In the genomic region with DNA sequence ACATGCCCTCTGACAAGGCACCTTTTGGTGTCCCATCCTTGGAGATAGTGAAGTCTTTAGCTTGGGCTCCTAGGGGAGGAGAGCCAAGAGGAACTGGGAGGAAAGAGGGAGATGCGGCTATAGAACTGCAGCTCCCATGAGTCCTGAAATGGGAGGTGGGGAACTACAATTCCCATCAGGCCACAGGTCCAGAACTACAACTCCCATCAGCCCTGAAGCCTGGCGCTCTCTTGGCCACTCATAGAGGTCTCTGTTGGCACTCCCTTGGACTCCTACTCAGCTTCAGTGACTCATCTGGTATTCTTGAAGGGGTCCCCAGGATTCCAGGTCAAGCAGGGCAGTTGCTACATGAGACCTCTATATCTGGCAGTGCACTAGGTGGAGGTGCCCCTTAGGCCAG, we compare ENCODE assay signal across 12 mouse cellular contexts. TPM values are rescaled to one million over a fixed set of nuclear protein-coding genes. Genes with fewer than 3 reads are reported as not detected.
DNase-seq lines count a peak whose midpoint lies in the region; ATAC-seq and TF ChIP-seq lines count a peak whose summit lies in the region.
"Had no signal": no experiment of that assay in that cellular context is flagged by ENCODE, and none has a peak within 500 bp of the region (broad histone marks: within the 10 kb centered on the region; RNA-seq: fewer than 3 reads in every experiment).

No protein-coding gene starts in this region.

- TF ChIP-seq POLR2A in CH12.LX (IDR thresholded peaks at IDR 0.05; ENCODE audit: low read depth, low read length), result no peak

- WGBS in forebrain, embryonic 12.5 days, result 66% methylated on average over 2 of the region's 2 CpGs
- 45% methylated on average over 2 of the region's 2 CpGs for WGBS in midbrain, embryonic 10.5 days
- WGBS in intestine, embryonic 15.5 days, result 64% methylated on average over 2 of the region's 2 CpGs

- dilution Hi-C loops in CH12.LX (cut with MboI; ENCODE audit: extremely low pct_ligation_motif_present, extremely low pct_unique_long_range_greater_than_20kb, low sequenced_read_pairs), result no loop called here

- H3K4me3 ChIP-seq in CH12.LX (replicated peaks in 1 of 3; ENCODE audit: low read depth in 2 of 3, low read length in 2 of 3, poor library complexity in 1 of 3), result no peak overlapping the region
- no peak overlapping the region for H3K4me3 ChIP-seq in ES-E14 (ENCODE audit: insufficient read depth in 1 of 2, low read depth in 1 of 2, low read length in 2 of 2, poor library complexity in 1 of 2, severe bottlenecking in 1 of 2)
- H3K4me3 ChIP-seq in forebrain, embryonic 12.5 days (replicated peaks), result no peak overlapping the region
- peak overlapping the region; percentile 26; the same call in 1 of the 2 replicates for H3K4me3 ChIP-seq in midbrain, embryonic 10.5 days
- H3K4me3 ChIP-seq in intestine, embryonic 15.5 days (replicated peaks), result no peak overlapping the region
- H3K4me3 ChIP-seq: heart, embryonic 12.5 days; liver, embryonic 15.5 days had no signal

- no peak for TF ChIP-seq EP300 in CH12.LX (IDR thresholded peaks at IDR 0.05; ENCODE audit: low read length)

- no peaks in the 10 kb centered on the region for H3K36me3 ChIP-seq in CH12.LX (replicated peaks in 1 of 2; ENCODE audit: control insufficient read depth in 1 of 2, insufficient read depth in 1 of 2, low read length in 1 of 2)
- peaks cover 2% of the 10 kb centered on the region; the same call in 1 of the 2 replicates for H3K36me3 ChIP-seq in ES-E14 (ENCODE audit: control insufficient read depth, insufficient read depth, low read length, poor library complexity, severe bottlenecking)
- peaks cover 48% of the 10 kb centered on the region for H3K36me3 ChIP-seq in forebrain, embryonic 12.5 days (replicated peaks)
- H3K36me3 ChIP-seq in midbrain, embryonic 10.5 days, result peaks cover 65% of the 10 kb centered on the region
- no peaks in the 10 kb centered on the region for H3K36me3 ChIP-seq in intestine, embryonic 15.5 days
- H3K36me3 ChIP-seq: heart, embryonic 12.5 days; liver, embryonic 15.5 days had no signal

- H3K9ac ChIP-seq in CH12.LX (ENCODE audit: insufficient read depth, low read depth) (no peak overlapping the region), ES-E14 (ENCODE audit: insufficient read depth, low read depth, low read length, poor library complexity, severe bottlenecking) (no peak overlapping the region)
- no peak overlapping the region for H3K9ac ChIP-seq in forebrain, embryonic 12.5 days
- no peak overlapping the region for H3K9ac ChIP-seq in intestine, embryonic 15.5 days
- H3K9ac ChIP-seq: heart, embryonic 12.5 days; liver, embryonic 15.5 days had no signal

- TF ChIP-seq RAD21 in CH12.LX (IDR thresholded peaks at IDR 0.05; ENCODE audit: low read depth, low read length), result no peak

- H3K4me1 ChIP-seq in CH12.LX (ENCODE audit: control insufficient read depth in 1 of 2, insufficient read depth in 2 of 2) (peaks cover 0 to 13% of the 10 kb centered on the region in 2 experiments; a peak in 2 of 4 replicates), ES-E14 (ENCODE audit: control insufficient read depth in 2 of 2, insufficient read depth in 2 of 2, low read length in 2 of 2, poor library complexity in 1 of 2) (peaks cover 0 to 26% of the 10 kb centered on the region in 2 experiments; a peak in 3 of 4 replicates)
- H3K4me1 ChIP-seq in forebrain, embryonic 12.5 days, result peaks cover 46% of the 10 kb centered on the region
- H3K4me1 ChIP-seq in midbrain, embryonic 10.5 days, result peaks cover 59% of the 10 kb centered on the region
- H3K4me1 ChIP-seq in intestine, embryonic 15.5 days (replicated peaks), result no peaks in the 10 kb centered on the region
- H3K4me1 ChIP-seq: heart, embryonic 12.5 days; liver, embryonic 15.5 days had no signal

- in situ Hi-C loops in CH12.LX (cut with MboI; ENCODE audit: low pct_ligation_motif_present, low pct_unique_long_range_greater_than_20kb, low sequenced_read_pairs), result no loop called here
- in situ Hi-C loops in ES-E14 (cut with MboI; ENCODE audit: low sequenced_read_pairs in 2 of 2, unreplicated experiment in 2 of 2), result no loop called here

- H3K79me2 ChIP-seq in CH12.LX (replicated peaks; ENCODE audit: control insufficient read depth, extremely low read depth, insufficient read depth, poor library complexity, severe bottlenecking), result no peaks in the 10 kb centered on the region

- no peak for DNase-seq in CH12.LX (ENCODE audit: extremely low read depth)
- no peak for DNase-seq in ES-E14 (ENCODE audit: low read depth, low spot score)
- DNase-seq in midbrain, embryonic 10.5 days (ENCODE audit: low spot score), result no peak
- DNase-seq in kidney, postnatal 4 days, result no peak
- DNase-seq: kidney, adult 11 months had no signal

- TF ChIP-seq CTCF in CH12.LX (conservative IDR thresholded peaks at IDR 0.05 in 1 of 2, IDR thresholded peaks at IDR 0.05 in 1 of 2; ENCODE audit: low read depth in 2 of 2, low read length in 2 of 2), result no peak

- H3K27ac ChIP-seq in CH12.LX (ENCODE audit: insufficient read depth, low read depth), result no peak overlapping the region
- no peak overlapping the region for H3K27ac ChIP-seq in ES-E14 (ENCODE audit: insufficient read depth, low read depth, low read length, poor library complexity, severe bottlenecking)
- H3K27ac ChIP-seq in forebrain, embryonic 12.5 days, result peak overlapping the region; percentile 91
- peak overlapping the region; percentile 90 for H3K27ac ChIP-seq in midbrain, embryonic 10.5 days (replicated peaks)
- no peak overlapping the region for H3K27ac ChIP-seq in intestine, embryonic 15.5 days
- H3K27ac ChIP-seq: liver, embryonic 15.5 days had no signal

- no peak overlapping the region for H3K4me2 ChIP-seq in CH12.LX (ENCODE audit: insufficient read depth, low read depth, poor library complexity, severe bottlenecking)
- H3K4me2 ChIP-seq in forebrain, embryonic 12.5 days, result no peak overlapping the region
- no peak overlapping the region for H3K4me2 ChIP-seq in intestine, embryonic 15.5 days (replicated peaks)
- H3K4me2 ChIP-seq: heart, embryonic 12.5 days; liver, embryonic 15.5 days had no signal

- peaks cover 31% of the 10 kb centered on the region for H3K27me3 ChIP-seq in CH12.LX (replicated peaks)
- no peaks in the 10 kb centered on the region for H3K27me3 ChIP-seq in forebrain, embryonic 12.5 days
- no peaks in the 10 kb centered on the region for H3K27me3 ChIP-seq in midbrain, embryonic 10.5 days (ENCODE audit: low read depth, poor library complexity, severe bottlenecking)
- H3K27me3 ChIP-seq in intestine, embryonic 15.5 days (replicated peaks), result peaks cover 2% of the 10 kb centered on the region; the same call in 1 of the 2 replicates

- peak; percentile 36; the same call in 1 of the 2 replicates for ATAC-seq in forebrain, embryonic 12.5 days (ENCODE audit: low FRiP score)
- no peak for ATAC-seq in erythroblast, adult 5-6 weeks (replicated peaks; ENCODE audit: low FRiP score, poor library complexity, severe bottlenecking)
- ATAC-seq in intestine, embryonic 15.5 days, result no peak
- ATAC-seq in granulocyte monocyte progenitor cell, adult 5-6 weeks (replicated peaks; ENCODE audit: poor library complexity, severe bottlenecking), result no peak

- H3K9me3 ChIP-seq in CH12.LX (replicated peaks; ENCODE audit: low read length) (no peaks in the 10 kb centered on the region), ES-E14 (ENCODE audit: control insufficient read depth, insufficient read depth, low read depth, low read length) (no peaks in the 10 kb centered on the region)
- no peaks in the 10 kb centered on the region for H3K9me3 ChIP-seq in forebrain, embryonic 12.5 days
- H3K9me3 ChIP-seq in midbrain, embryonic 10.5 days (replicated peaks), result no peaks in the 10 kb centered on the region
- no peaks in the 10 kb centered on the region for H3K9me3 ChIP-seq in intestine, embryonic 15.5 days
- H3K9me3 ChIP-seq: heart, embryonic 12.5 days; liver, embryonic 15.5 days had no signal

TF ChIP-seq in CH12.LX, 34 proteins besides CTCF, POLR2A, EP300 and RAD21:
- TF ChIP-seq ELF1 (IDR thresholded peaks at IDR 0.05; ENCODE audit: low read depth, low read length) (no peak), KAT2A (IDR thresholded peaks at IDR 0.05; ENCODE audit: insufficient replicate concordance, low read length) (0 out of 2 replicates have a peak, but pooled peaks have one; percentile 33), HCFC1 (IDR thresholded peaks at IDR 0.05; ENCODE audit: low read depth, low read length) (peak; percentile 88), MXI1 (IDR thresholded peaks at IDR 0.05; ENCODE audit: low read depth, low read length) (no peak), BHLHE40 (IDR thresholded peaks at IDR 0.05; ENCODE audit: low read depth, low read length) (no peak), GABPA (IDR thresholded peaks at IDR 0.05; ENCODE audit: insufficient replicate concordance, low read depth, low read length) (no peak)

TF ChIP-seq in ES-E14, 5 proteins besides CTCF, POLR2A, EP300 and RAD21:
- TF ChIP-seq ZC3H11A (IDR thresholded peaks at IDR 0.05; ENCODE audit: borderline replicate concordance, low read depth, low read length) (no peak), MAFK (IDR thresholded peaks at IDR 0.05; ENCODE audit: insufficient read depth, low read depth, low read length) (no peak), ZNF384 (IDR thresholded peaks at IDR 0.05; ENCODE audit: low read depth, low read length) (no peak), HCFC1 (IDR thresholded peaks at IDR 0.05; ENCODE audit: borderline replicate concordance, insufficient read depth, low read length) (peak; percentile 99)

RNA-seq across cellular contexts. Expression of a gene that starts 23.3 kb away (rescaled TPM):
- total RNA-seq in CH12.LX (2012; rRNA removed) (0.17 TPM in 1 of 2 replicates, not detected in the other), CH12.LX (2014; rRNA removed) (0.24 and 0.94 TPM in 2 replicates), ES-E14 (2012; rRNA removed) (not detected in 2 replicates)
- polyA plus RNA-seq in CH12.LX (2012; ENCODE audit: insufficient read length, low read depth), result 1.2 and 2.1 TPM in 2 replicates
- not detected in 2 replicates for polyA plus RNA-seq in forebrain, embryonic 12.5 days (2016; fragmentation: Nextera tagmentation; extraction: Ambion mirVana)
- polyA plus RNA-seq in midbrain, embryonic 10.5 days (2016; fragmentation: Nextera tagmentation; extraction: Ambion mirVana), result not detected in 2 replicates
- total RNA-seq in erythroblast, adult 5-6 weeks (2015; ENCODE audit: low replicate concordance), result not detected in 2 replicates
- not detected in 2 replicates for total RNA-seq in erythroblast, adult 5-6 weeks (2017; ENCODE audit: low replicate concordance)
- 0.13 TPM in 1 of 2 replicates, not detected in the other for polyA plus RNA-seq in intestine, embryonic 15.5 days (2015; fragmentation: Nextera tagmentation; extraction: Ambion mirVana)
- total RNA-seq in granulocyte monocyte progenitor cell, adult 5-6 weeks (2014; fragmentation: Nextera tagmentation), result not detected in 2 replicates
- total RNA-seq in granulocyte monocyte progenitor cell, adult 5-6 weeks (2017), result not detected in 2 replicates
- total RNA-seq: common myeloid progenitor, adult 5-6 weeks had no signal
- polyA plus RNA-seq: heart, embryonic 12.5 days; liver, embryonic 15.5 days had no signal

Comparison
In these comparisons a context has a peak if more than half of its experiments do, and no peak if none do; other contexts are left out.
1. H3K27ac ChIP-seq: peak in forebrain, embryonic 12.5 days (single experiment) and midbrain, embryonic 10.5 days (single experiment); none in CH12.LX (single experiment), ES-E14 (single experiment) and intestine, embryonic 15.5 days (single experiment).